Mouse (Mus musculus) liver, postnatal 0 days (tissue): Measurements from ENCODE around the gene Olfr1423.

Experiments
- CTCF ChIP-seq: sonication (generic); IDR thresholded peaks from 2 replicates; pipeline ENCODE4 v1.5.1; 2016; ENCODE audit warnings: antibody characterized with exemption, low read depth
- EP300 ChIP-seq: IDR thresholded peaks from 2 replicates; pipeline ENCODE4 v1.6.1; 2016; ENCODE audit warnings: antibody characterized with exemption, low read depth, mild to moderate bottlenecking

DNA sequence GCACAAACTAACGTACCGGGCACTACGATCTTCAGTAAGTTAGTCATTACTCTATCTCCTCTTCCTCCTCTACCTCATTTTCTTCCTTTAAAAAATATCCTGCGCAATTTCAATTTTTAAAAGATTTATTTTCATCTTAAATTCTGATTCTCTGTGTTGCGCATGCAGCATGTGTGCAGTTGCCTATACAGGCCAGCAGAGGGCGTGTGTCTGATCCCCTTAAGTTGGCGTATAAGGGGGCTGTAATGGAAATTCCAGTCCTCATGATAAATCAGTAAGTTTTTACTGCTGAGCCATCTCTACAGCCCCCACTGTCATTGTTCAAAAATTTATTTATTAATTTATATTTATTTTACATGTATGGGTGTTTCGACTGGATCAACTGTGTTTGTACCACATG is 25.4 kb downstream of the Olfr1423 start:
- TF ChIP-seq EP300 = no peak
- peak; percentile 68 for TF ChIP-seq CTCF
